Mouse (Mus musculus): Measurements from ENCODE around the gene Chd4. TPM values are rescaled to one million over a fixed set of nuclear protein-coding genes. Genes with fewer than 3 reads are reported as not detected.
"Not testable (repeated sequence)": the region's sequence is repeated elsewhere in the genome, so short reads cannot be mapped to it uniquely, and the experiment has no call there.

Chd4 gene
- polyA plus RNA-seq, 1 experiment from 2014 or later: 107 TPM

DNA sequence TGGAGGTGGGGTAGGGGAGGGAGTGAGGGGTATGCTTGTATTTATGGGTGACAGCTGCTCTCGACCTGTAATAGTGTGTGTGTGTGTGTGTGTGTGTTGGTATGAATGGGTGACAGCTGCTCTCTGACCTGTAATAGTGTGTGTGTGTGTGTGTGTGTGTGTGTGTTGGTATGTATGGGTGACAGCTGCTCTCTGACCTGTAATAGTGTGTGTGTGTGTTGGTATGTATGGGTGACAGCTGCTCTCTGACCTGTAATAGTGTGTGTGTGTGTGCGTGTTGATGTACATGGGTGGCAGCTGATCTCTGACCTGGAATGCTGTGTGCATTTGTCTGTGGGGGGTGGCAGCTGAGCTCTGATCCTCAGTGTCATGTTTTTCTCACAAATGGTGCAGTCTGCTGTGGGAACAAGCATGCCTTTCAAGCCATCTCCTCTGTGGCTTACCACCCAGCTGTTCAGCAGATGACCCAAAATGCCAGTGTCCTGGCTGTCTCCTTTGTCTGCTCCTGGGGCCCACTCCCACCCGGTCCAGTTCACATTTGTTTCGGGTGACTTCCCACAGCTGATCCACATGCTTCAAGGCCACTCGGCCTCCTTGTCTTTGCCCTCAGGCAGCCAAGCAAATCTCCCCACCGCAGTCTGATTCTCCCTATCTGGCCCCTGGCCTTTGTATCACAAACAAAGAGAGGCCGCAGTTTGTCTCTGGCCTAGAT is 61.3 kb downstream of the Chd4 start:
- ATAC-seq (ENCODE audit: low read depth): no peak
- H3K36me3 ChIP-seq: peaks cover 75% of the 10 kb centered on the region
- WGBS: 12% methylated on average over 7 of the region's 7 CpGs

DNA sequence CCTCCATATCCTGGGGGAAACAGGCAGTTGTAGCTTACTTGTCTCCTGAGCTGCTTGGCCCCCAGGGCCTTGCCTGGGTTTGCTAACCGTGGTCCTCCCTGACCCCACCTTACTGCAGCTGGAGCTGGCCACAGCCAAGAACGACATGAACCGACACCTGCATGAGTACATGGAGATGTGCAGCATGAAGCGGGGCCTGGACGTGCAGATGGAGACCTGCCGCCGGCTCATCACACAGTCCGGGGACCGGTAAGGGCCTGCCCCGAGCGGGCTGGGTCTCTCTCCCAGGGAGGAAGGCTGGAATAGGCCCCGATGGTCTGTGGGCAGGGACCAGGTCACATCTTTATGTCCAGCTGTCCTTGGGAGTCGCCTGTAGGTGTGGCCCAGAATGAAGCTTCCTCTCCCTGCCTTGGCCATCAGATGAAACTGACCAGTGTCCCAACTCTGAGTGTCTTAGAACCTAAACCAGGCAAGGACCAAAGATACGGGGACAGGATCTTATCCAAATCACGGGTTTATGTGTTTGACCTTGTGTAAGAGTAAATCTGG is 63.2 kb downstream of the Chd4 start:
- no peak overlapping the region for H3K4me2 ChIP-seq
- peaks cover 67% of the 10 kb centered on the region for H3K36me3 ChIP-seq
- H3K4me1 ChIP-seq (replicated peaks): peaks cover 42% of the 10 kb centered on the region
- ATAC-seq (ENCODE audit: low read depth): no peak
- H3K27me3 ChIP-seq: no peaks in the 10 kb centered on the region
- no peak overlapping the region for H3K27ac ChIP-seq (replicated peaks)
- H3K9me3 ChIP-seq: no peaks in the 10 kb centered on the region
- H3K9ac ChIP-seq: no peak overlapping the region
- WGBS: 86% methylated on average over 15 of the region's 15 CpGs
- H3K4me3 ChIP-seq: no peak overlapping the region

More for the DNA sequence above, 61.3 kb downstream of the Chd4 start:
- Histone ChIP-seq H3K4me3 (no peak overlapping the region), H3K4me1 (replicated peaks) (peaks cover 27% of the 10 kb centered on the region), H3K4me2 (no peak overlapping the region), H3K9ac (peak overlapping the region; percentile 31; the same call in 1 of the 2 replicates), H3K27ac (replicated peaks) (peak overlapping the region; percentile 75), H3K27me3 (no peaks in the 10 kb centered on the region), H3K9me3 (no peaks in the 10 kb centered on the region)

DNA sequence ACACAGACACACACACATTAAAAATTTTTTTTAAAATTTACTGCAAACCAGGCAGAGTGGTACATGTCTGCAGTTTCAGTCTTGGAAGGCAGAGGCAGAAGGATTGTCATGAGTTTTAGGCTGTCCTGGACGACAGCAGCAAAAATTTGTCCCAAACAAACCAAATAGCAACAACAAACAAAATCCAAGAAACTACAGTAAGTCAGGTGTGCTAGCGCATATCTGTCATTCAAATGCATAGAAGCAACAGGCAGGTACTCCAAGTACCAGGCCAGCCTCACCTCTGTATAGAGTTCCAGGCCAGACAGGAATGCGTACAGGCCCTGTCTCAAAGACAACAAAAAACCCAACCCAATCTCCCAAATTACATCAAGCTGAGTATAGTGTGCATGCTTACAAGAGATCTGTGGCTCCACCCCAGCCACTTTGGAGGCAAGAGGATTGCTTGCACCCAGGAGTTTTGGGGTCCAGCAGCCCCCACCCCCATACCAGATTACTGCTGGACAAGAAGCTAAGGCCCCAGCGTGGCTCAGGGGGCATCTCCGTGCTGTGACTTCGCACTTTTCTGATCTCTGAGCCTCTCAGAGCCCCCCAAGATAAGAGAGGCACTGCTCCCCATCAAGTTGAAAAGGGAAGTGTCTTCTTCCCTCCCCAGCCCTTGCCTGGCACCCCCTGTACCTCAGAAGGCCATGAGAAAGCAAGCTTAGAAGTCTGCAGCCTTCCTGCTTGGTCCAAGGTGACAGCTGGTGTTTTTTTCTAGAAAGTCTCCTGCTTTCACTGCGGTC is 64.2 kb downstream of the Chd4 start:
- no peak overlapping the region for H3K4me3 ChIP-seq
- ATAC-seq (ENCODE audit: low read depth): no peak
- peaks cover 65% of the 10 kb centered on the region for H3K36me3 ChIP-seq
- H3K4me2 ChIP-seq: no peak overlapping the region
- no peaks in the 10 kb centered on the region for H3K27me3 ChIP-seq
- no peak overlapping the region for H3K9ac ChIP-seq
- H3K4me1 ChIP-seq (replicated peaks): peaks cover 47% of the 10 kb centered on the region
- no peaks in the 10 kb centered on the region for H3K9me3 ChIP-seq
- 87% methylated on average over 7 of the region's 7 CpGs for WGBS
- H3K27ac ChIP-seq (replicated peaks): peak overlapping the region; percentile 3; the same call in 1 of the 2 replicates

DNA sequence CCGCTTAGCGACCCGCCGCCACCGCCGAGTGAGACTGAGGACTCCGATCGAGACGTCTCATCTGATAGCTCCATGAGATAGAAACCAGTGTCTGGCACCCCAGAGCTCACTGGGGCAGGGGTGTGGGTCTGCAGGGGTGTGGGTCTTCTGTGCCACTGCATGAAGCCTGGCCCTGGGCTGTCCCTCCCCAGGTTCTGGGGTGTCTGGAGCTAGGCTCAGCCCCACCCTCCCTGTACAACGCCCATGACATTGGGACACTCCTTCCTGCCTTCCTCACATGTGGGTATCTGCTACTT is 64.7 kb downstream of the Chd4 start:
- Histone ChIP-seq H3K4me2 (no peak overlapping the region), H3K4me1 (replicated peaks) (peaks cover 47% of the 10 kb centered on the region), H3K27ac (replicated peaks) (no peak overlapping the region), H3K9me3 (no peaks in the 10 kb centered on the region), H3K4me3 (no peak overlapping the region), H3K36me3 (peaks cover 63% of the 10 kb centered on the region), H3K27me3 (no peaks in the 10 kb centered on the region), H3K9ac (no peak overlapping the region)
- WGBS: 62% methylated on average over 10 of the region's 10 CpGs
- no peak for ATAC-seq (ENCODE audit: low read depth)

DNA sequence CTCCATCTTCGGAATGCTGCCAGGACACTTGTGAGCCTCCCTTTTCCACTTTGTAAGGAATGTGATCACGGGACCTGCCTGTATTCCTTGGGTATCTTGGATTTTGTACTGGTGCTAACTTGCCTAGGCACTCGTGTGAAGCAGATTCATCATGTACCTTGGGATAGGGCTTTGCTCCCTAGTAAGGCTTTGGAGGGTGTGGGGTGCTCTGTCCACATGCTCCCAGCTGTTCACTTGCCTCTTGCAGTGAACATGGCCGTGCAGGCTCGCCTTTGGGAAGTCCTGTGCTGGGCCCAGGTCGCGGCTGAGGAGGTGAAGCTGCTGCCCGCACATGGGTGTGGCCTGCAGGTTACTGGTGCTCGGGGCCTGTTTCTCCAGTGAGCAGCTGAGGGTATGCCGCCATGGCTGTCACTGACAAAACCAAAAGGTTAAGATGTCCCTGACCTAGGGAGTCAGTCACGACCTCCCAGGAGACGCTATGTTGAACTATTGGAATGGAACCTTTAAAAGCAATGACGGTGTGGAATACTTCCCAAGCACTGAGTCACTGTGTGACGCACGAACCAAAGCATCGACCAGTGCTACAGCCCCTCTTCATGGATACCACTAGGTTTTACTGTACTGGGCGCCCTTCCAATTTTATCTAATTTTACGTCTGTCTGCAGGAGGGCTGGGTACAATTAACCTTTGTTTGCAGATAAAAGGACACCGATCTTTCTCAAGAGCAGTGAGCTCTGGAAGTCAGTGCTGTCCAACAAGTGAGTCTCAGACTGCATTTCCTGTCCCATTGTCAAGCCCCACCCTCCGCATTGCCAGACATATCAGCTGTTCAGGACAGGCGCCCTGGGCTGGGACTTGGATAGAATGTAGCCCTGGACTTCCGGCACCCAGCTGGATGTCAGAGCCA is 65.3 kb downstream of the Chd4 start:
- no peaks in the 10 kb centered on the region for H3K27me3 ChIP-seq
- no peak overlapping the region for H3K27ac ChIP-seq (replicated peaks)
- H3K4me3 ChIP-seq: no peak overlapping the region
- H3K4me1 ChIP-seq (replicated peaks): peaks cover 52% of the 10 kb centered on the region
- no peak overlapping the region for H3K4me2 ChIP-seq
- H3K9me3 ChIP-seq: no peaks in the 10 kb centered on the region
- peaks cover 57% of the 10 kb centered on the region for H3K36me3 ChIP-seq
- no peak overlapping the region for H3K9ac ChIP-seq
- ATAC-seq (ENCODE audit: low read depth): no peak
- WGBS: 14% methylated on average over 22 of the region's 22 CpGs

DNA sequence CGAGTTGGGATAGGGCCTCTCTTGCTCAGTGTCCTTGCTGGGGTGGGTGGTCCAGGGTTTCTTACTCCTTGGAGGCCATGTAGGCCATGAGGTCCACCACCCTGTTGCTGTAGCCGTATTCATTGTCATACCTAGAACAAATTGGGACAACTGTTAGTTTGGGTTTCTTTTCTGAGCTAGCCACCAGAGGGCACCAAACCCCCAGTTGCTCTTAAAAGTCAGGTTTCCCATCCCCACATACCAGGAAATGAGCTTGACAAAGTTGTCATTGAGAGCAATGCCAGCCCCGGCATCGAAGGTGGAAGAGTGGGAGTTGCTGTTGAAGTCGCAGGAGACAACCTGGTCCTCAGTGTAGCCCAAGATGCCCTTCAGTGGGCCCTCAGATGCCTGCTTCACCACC is 66.2 kb downstream of the Chd4 start:
- H3K27ac ChIP-seq (replicated peaks); ATAC-seq (ENCODE audit: low read depth); H3K27me3 ChIP-seq; H3K9ac ChIP-seq; H3K4me3 ChIP-seq; H3K4me2 ChIP-seq; H3K9me3 ChIP-seq: not testable (repeated sequence)
- WGBS: 11% methylated on average over 4 of the region's 5 CpGs
- H3K36me3 ChIP-seq: peaks cover 53% of the 10 kb centered on the region
- H3K4me1 ChIP-seq (replicated peaks): peaks cover 55% of the 10 kb centered on the region

DNA sequence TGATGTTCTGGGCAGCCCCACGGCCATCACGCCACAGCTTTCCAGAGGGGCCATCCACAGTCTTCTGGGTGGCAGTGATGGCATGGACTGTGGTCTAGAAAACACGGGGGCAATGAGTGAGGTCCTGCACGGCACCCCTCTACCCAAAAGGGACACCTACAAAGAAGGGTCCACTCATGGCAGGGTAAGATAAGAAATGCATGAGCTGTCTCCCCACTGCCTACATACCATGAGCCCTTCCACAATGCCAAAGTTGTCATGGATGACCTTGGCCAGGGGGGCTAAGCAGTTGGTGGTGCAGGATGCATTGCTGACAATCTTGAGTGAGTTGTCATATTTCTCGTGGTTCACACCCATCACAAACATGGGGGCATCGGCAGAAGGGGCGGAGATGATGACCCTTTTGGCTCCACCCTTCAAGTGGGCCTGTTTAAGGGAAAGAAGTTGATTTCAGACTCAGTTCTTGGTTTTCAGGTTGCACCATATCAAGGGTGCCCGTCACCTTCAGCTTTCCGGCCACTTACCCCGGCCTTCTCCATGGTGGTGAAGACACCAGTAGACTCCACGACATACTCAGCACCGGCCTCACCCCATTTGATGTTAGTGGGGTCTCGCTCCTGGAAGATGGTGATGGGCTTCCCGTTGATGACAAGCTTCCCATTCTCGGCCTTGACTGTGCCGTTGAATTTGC is 67.0 kb downstream of the Chd4 start:
- not testable (repeated sequence) for H3K9ac ChIP-seq; H3K4me2 ChIP-seq; H3K27ac ChIP-seq (replicated peaks); ATAC-seq (ENCODE audit: low read depth); H3K27me3 ChIP-seq; H3K4me3 ChIP-seq; H3K9me3 ChIP-seq
- Histone ChIP-seq H3K36me3 (peaks cover 54% of the 10 kb centered on the region), H3K4me1 (replicated peaks) (peaks cover 55% of the 10 kb centered on the region)
- WGBS: 78% methylated on average over 12 of the region's 16 CpGs

DNA sequence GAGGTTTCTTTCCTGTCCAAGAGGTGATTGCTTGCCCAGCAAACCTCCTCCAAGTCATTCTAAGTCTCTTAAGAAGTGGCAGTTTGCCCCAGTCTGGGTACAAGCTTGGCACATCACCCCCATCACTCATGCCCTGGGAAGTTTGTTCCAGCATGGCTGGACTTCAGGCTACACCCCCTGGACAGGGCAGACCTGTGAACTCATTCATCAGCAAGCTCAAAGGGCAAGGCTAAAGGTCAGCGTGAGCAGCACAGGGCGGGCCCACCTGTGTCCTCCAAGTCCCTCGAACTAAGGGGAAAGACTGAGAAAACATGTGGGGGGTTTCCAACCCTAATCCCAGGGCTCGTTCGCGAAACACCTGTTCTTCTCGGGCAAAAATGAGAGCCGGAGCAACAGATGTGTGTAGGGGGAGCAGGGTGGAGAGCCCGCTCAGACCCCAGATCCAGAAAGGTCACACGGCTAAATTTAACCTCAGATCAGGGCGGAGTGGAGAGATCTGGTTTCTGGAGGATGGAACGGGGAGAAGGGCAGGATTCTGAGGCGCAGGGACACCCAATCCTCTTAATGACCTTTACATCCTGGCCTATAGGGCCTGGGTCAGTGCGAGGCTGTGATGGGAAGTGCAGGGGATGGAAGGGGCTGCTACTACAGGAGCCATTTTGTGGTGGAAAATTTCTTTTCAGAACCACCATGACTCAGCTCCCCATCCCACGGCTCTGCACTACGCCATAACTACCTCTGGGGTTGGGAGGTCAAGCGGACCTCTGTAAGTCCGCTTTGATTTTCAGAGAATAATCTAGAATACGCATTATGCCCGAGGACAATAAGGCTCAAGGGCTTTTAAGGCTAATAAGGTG is 68.2 kb downstream of the Chd4 start:
- Histone ChIP-seq H3K9ac (peak overlapping the region; percentile 97), H3K36me3 (peaks cover 57% of the 10 kb centered on the region), H3K9me3 (no peaks in the 10 kb centered on the region), H3K4me2 (peak overlapping the region; percentile 97), H3K4me3 (peak overlapping the region; percentile 98), H3K4me1 (replicated peaks) (peaks cover 53% of the 10 kb centered on the region), H3K27me3 (no peaks in the 10 kb centered on the region), H3K27ac (replicated peaks) (peak overlapping the region; percentile 95)
- 7% methylated on average over 20 of the region's 20 CpGs for WGBS
- no peak for ATAC-seq (ENCODE audit: low read depth)

DNA sequence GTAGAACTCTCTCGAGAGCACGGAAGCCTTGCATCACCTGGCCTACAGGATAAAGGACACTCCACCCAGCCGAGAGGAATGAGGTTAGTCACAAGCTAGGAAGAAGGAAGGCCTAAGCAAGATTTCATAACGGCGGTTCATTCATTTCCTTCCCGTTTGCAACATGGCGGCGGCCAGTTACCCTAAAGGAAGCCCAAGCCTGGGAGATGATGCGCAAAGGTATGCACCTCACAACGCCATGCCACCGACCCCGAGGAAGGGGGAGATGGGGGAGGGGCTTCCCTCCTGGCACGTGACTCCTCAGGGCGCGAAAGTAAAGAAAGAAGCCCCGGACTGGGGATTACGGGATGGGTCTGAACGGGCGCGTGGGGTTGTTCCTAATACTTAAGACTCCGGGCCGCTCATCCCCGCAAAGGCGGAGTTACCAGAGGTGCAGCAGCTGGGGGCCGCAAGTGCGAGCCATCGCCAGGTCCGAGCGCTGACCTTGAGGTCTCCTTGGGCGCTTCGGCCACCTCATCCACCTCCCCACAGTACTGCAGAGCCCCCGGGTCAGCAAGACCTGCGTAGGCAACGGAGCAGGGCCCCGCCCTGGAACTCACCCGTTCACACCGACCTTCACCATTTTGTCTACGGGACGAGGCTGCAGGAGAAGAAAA is 69.0 kb downstream of the Chd4 start:
- H3K27ac ChIP-seq (replicated peaks): peak overlapping the region; percentile 95
- H3K4me2 ChIP-seq: peak overlapping the region; percentile 97
- H3K4me3 ChIP-seq: peak overlapping the region; percentile 98
- peak; percentile 55 for ATAC-seq (ENCODE audit: low read depth)
- 0% methylated on average over 39 of the region's 39 CpGs for WGBS
- H3K4me1 ChIP-seq (replicated peaks): peaks cover 53% of the 10 kb centered on the region
- peaks cover 57% of the 10 kb centered on the region for H3K36me3 ChIP-seq
- H3K9ac ChIP-seq: peak overlapping the region; percentile 97
- no peaks in the 10 kb centered on the region for H3K27me3 ChIP-seq
- no peaks in the 10 kb centered on the region for H3K9me3 ChIP-seq

DNA sequence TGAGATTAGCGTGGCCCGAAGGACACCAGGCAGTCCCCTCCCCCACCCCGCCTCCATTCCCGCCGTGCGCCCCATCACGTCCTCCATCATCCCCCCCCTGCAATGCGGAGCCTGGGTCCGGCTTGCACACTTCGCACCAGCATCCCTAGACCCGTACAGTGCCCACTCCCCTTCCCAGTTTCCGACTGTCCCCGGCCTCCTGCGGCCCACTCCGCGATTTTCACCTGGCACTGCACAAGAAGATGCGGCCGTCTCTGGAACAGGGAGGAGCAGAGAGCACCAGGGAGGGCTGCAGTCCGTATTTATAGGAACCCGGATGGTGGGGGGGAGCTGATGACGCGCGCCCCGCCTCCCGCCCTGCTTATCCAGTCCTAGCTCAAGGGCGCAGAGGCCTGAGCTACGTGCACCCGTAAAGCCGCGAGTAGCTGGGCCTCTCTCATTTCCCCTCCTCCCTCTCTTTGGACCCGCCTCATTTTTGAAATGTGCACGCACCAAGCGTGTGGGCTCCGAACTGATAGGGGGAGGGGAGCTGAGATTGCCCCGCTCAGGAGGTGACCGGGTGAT is 69.6 kb downstream of the Chd4 start:
- peak overlapping the region; percentile 97 for H3K9ac ChIP-seq
- peak overlapping the region; percentile 95 for H3K27ac ChIP-seq (replicated peaks)
- H3K27me3 ChIP-seq: no peaks in the 10 kb centered on the region
- no peaks in the 10 kb centered on the region for H3K9me3 ChIP-seq
- ATAC-seq (ENCODE audit: low read depth): peak; percentile 93
- peaks cover 57% of the 10 kb centered on the region for H3K36me3 ChIP-seq
- H3K4me1 ChIP-seq (replicated peaks): peaks cover 53% of the 10 kb centered on the region
- 2% methylated on average over 36 of the region's 36 CpGs for WGBS
- H3K4me2 ChIP-seq: peak overlapping the region; percentile 97
- H3K4me3 ChIP-seq: peak overlapping the region; percentile 98

Measured in neural tube, embryonic 13.5 days (tissue).